Mouse (Mus musculus): ENCODE results near the gene Ccdc141. TPM values are rescaled to one million over a fixed set of nuclear protein-coding genes. Genes with fewer than 3 reads are reported as not detected.

Ccdc141 gene
- polyA plus RNA-seq, 1 experiment from 2014 or later = 14.2 TPM

- 0 out of 2 replicates have a peak, but pooled peaks have one; percentile 18 for ATAC-seq (replicated peaks; ENCODE audit: low FRiP score)
- no peaks in the 10 kb centered on the region for H3K9me3 ChIP-seq (replicated peaks)
- H3K4me3 ChIP-seq (replicated peaks) = no peak overlapping the region
- H3K4me1 ChIP-seq = no peaks in the 10 kb centered on the region
- H3K4me2 ChIP-seq = no peak overlapping the region
- no peaks in the 10 kb centered on the region for H3K36me3 ChIP-seq
- no peak overlapping the region for H3K27ac ChIP-seq
- WGBS = 64% methylated on average over 8 of the region's 8 CpGs
- H3K9ac ChIP-seq = no peak overlapping the region
- H3K27me3 ChIP-seq = no peaks in the 10 kb centered on the region
Measured at GRCm38 (mm10) chr2:77113867-77114266, 56.6 kb downstream of the Ccdc141 start.

GRCm38 (mm10) chr2:77113026-77113425 is 57.4 kb downstream of the Ccdc141 start:
- no peaks in the 10 kb centered on the region for H3K4me1 ChIP-seq
- H3K36me3 ChIP-seq = no peaks in the 10 kb centered on the region
- no peaks in the 10 kb centered on the region for H3K9me3 ChIP-seq (replicated peaks)
- WGBS = 90% methylated on average over 5 of the region's 5 CpGs
- H3K27me3 ChIP-seq = no peaks in the 10 kb centered on the region
- no peak overlapping the region for H3K4me2 ChIP-seq
- no peak overlapping the region for H3K27ac ChIP-seq
- H3K9ac ChIP-seq = no peak overlapping the region
- ATAC-seq (replicated peaks; ENCODE audit: low FRiP score) = no peak
- no peak overlapping the region for H3K4me3 ChIP-seq (replicated peaks)

DNA sequence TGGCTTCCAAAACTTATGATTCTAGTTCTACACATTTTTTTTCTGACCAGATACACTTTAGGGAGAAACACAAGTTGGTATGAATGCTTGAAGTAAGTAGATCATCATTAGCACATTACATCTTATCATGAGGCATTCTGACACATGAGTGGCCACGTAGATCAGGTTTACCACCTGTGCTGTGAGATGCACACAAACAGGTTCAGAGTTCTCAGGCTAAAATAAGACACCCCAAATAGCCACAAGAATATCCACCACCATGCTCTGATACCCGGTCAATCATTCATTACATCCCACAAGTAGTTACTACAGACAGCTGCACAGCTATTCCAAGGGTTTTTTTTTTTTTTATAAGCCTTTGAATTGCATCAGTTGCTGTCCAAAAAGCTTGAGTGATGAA is 59.3 kb downstream of the Ccdc141 start:
- H3K27me3 ChIP-seq = no peaks in the 10 kb centered on the region
- no peaks in the 10 kb centered on the region for H3K36me3 ChIP-seq
- H3K4me3 ChIP-seq (replicated peaks) = no peak overlapping the region
- no peak overlapping the region for H3K4me2 ChIP-seq
- H3K9ac ChIP-seq = no peak overlapping the region
- H3K27ac ChIP-seq = no peak overlapping the region
- 88% methylated on average over 2 of the region's 2 CpGs for WGBS
- H3K4me1 ChIP-seq = no peaks in the 10 kb centered on the region
- no peaks in the 10 kb centered on the region for H3K9me3 ChIP-seq (replicated peaks)
- no peak for ATAC-seq (replicated peaks; ENCODE audit: low FRiP score)

- Histone ChIP-seq H3K36me3 (no peaks in the 10 kb centered on the region), H3K9me3 (replicated peaks) (no peaks in the 10 kb centered on the region), H3K4me1 (no peaks in the 10 kb centered on the region), H3K4me2 (no peak overlapping the region), H3K4me3 (replicated peaks) (no peak overlapping the region), H3K27ac (no peak overlapping the region), H3K27me3 (no peaks in the 10 kb centered on the region), H3K9ac (no peak overlapping the region)
- 83% methylated on average over 4 of the region's 4 CpGs for WGBS
- no peak for ATAC-seq (replicated peaks; ENCODE audit: low FRiP score)
Measured at GRCm38 (mm10) chr2:77110365-77110764, 60.1 kb downstream of the Ccdc141 start.

DNA sequence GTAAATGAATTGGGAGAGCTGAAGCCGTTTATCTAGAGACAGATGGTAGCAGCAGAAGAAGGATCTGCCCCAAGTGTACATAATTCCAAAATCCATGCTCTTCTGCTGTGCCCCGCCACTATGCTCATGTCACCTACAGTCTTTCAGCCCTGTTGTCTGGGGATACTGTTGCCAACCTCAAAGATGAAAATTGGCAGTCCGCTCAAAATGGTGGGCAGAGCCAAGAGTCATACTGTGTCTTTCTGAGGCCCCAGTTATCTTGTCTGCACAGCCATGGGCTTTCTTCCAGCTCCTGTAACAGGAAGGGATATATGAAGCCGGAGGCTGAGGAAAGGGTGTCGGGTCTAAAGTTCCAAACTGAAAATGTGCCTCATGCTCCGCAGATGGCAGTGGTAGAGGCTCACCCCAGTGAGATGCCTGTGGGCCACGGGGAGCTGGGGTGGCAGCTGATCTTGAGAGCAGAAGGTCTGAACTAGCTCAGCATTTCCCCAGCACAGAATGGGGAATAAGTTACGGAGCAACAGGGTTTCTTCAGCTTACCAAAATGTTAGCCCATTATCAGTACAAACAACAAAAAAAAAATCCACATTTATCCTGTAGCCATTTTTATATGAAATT is 60.8 kb downstream of the Ccdc141 start:
- Histone ChIP-seq H3K4me3 (replicated peaks) (no peak overlapping the region), H3K4me1 (no peaks in the 10 kb centered on the region), H3K27me3 (no peaks in the 10 kb centered on the region), H3K27ac (no peak overlapping the region), H3K9ac (no peak overlapping the region), H3K4me2 (no peak overlapping the region), H3K9me3 (replicated peaks) (no peaks in the 10 kb centered on the region), H3K36me3 (no peaks in the 10 kb centered on the region)
- WGBS = 85% methylated on average over 8 of the region's 8 CpGs
- ATAC-seq (replicated peaks; ENCODE audit: low FRiP score) = no peak

DNA sequence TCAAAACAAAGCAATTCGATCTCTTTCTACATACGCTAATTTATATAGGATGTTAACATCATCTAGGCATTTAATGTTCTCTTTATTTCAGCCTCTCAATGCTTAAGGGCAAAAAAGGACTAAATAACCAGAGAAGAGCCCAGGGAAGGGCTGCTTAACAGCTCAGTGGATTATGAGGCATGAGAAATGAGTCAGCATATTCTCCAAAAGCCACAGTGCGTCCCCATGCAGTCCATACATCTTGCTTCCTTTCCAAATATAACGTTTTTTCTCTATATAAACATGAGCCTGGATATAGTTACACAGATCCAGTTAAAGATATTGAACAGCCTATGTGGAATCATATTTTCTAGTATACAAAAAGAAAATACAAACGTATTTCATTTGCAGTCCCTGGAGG is 61.9 kb downstream of the Ccdc141 start:
- WGBS = 79% methylated on average over 5 of the region's 5 CpGs
- H3K27me3 ChIP-seq = no peaks in the 10 kb centered on the region
- H3K4me2 ChIP-seq = no peak overlapping the region
- H3K4me1 ChIP-seq = no peaks in the 10 kb centered on the region
- H3K9me3 ChIP-seq (replicated peaks) = no peaks in the 10 kb centered on the region
- no peak overlapping the region for H3K4me3 ChIP-seq (replicated peaks)
- H3K9ac ChIP-seq = no peak overlapping the region
- no peak for ATAC-seq (replicated peaks; ENCODE audit: low FRiP score)
- no peaks in the 10 kb centered on the region for H3K36me3 ChIP-seq
- no peak overlapping the region for H3K27ac ChIP-seq

GRCm38 (mm10) chr2:77106150-77106549 is 64.3 kb downstream of the Ccdc141 start:
- no peak for ATAC-seq (replicated peaks; ENCODE audit: low FRiP score)
- Histone ChIP-seq H3K4me2 (no peak overlapping the region), H3K4me3 (replicated peaks) (no peak overlapping the region), H3K9ac (no peak overlapping the region), H3K4me1 (no peaks in the 10 kb centered on the region), H3K9me3 (replicated peaks) (no peaks in the 10 kb centered on the region), H3K27ac (no peak overlapping the region), H3K36me3 (no peaks in the 10 kb centered on the region), H3K27me3 (no peaks in the 10 kb centered on the region)
- 86% methylated on average over 3 of the region's 3 CpGs for WGBS

DNA sequence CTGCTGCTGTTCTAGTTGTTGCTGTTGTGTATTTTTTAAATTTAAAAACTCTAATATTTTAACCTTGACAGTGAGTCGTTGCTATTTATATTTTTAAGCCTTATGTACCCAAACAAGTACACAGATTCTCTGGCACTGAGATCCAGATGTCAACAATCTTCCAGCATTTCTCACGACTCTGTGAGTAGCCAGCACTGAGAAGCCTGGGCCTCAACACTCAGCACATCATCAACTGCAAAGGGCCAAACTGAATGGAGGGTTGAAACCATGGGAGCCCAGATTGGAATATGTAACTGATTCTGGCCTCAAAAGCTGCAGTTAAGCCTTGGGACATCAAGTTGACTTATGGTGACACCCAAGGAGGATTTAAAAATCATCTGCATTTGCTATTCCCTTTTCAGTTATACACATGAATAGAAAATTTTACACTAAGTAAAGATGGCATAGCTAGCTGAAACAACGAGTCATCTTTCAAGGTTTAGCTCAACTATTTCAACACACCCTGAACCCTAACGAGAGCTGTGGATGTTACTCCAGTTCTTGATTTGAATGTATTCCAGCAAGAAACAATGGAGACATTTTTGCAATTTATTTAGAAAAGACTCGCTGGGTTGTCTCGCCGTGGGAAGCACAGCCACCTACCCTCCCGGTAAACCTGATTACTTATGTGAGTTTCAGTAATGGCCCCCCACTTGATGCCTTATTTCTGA is 65.3 kb downstream of the Ccdc141 start:
- Histone ChIP-seq H3K27me3 (no peaks in the 10 kb centered on the region), H3K4me1 (no peaks in the 10 kb centered on the region), H3K4me2 (no peak overlapping the region), H3K27ac (no peak overlapping the region), H3K9me3 (replicated peaks) (no peaks in the 10 kb centered on the region), H3K9ac (no peak overlapping the region), H3K36me3 (no peaks in the 10 kb centered on the region), H3K4me3 (replicated peaks) (no peak overlapping the region)
- no peak for ATAC-seq (replicated peaks; ENCODE audit: low FRiP score)
- WGBS = 89% methylated on average over 8 of the region's 8 CpGs

GRCm38 (mm10) chr2:77102516-77102915 is 67.9 kb downstream of the Ccdc141 start:
- no peak overlapping the region for H3K9ac ChIP-seq
- 0 out of 2 replicates have a peak, but pooled peaks have one; percentile 43 for ATAC-seq (replicated peaks; ENCODE audit: low FRiP score)
- WGBS = 75% methylated on average over 5 of the region's 5 CpGs
- no peak overlapping the region for H3K27ac ChIP-seq
- no peak overlapping the region for H3K4me2 ChIP-seq
- no peaks in the 10 kb centered on the region for H3K9me3 ChIP-seq (replicated peaks)
- no peaks in the 10 kb centered on the region for H3K36me3 ChIP-seq
- no peaks in the 10 kb centered on the region for H3K27me3 ChIP-seq
- H3K4me3 ChIP-seq (replicated peaks) = no peak overlapping the region
- H3K4me1 ChIP-seq = no peaks in the 10 kb centered on the region

DNA sequence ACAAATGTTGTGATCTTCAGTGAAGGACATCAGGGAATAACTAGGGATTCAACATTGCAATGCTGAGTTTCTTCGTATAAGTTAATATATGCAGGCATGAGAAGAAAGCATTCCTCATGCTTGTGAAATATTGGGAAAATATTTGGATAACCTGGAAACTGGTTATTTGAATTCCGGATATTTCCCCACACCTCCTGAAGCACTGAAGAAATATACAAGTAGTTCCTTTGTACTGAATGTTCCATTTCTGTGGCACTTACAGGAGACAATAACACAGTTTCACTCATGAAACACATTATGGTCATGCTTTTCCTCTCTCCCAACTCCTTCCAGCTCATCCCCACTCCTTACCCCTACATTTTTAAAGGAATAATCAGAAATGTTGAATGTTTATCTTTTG is 70.6 kb downstream of the Ccdc141 start:
- Histone ChIP-seq H3K4me3 (replicated peaks) (no peak overlapping the region), H3K9me3 (replicated peaks) (no peaks in the 10 kb centered on the region), H3K36me3 (no peaks in the 10 kb centered on the region), H3K27ac (no peak overlapping the region), H3K9ac (no peak overlapping the region), H3K4me1 (no peaks in the 10 kb centered on the region), H3K4me2 (no peak overlapping the region), H3K27me3 (no peaks in the 10 kb centered on the region)
- ATAC-seq (replicated peaks; ENCODE audit: low FRiP score) = no peak
- WGBS = 80% methylated on average over 2 of the region's 2 CpGs

GRCm38 (mm10) chr2:77098769-77099168 is 71.7 kb downstream of the Ccdc141 start:
- no peaks in the 10 kb centered on the region for H3K27me3 ChIP-seq
- H3K9ac ChIP-seq = no peak overlapping the region
- H3K4me2 ChIP-seq = no peak overlapping the region
- no peak overlapping the region for H3K4me3 ChIP-seq (replicated peaks)
- 81% methylated on average over 3 of the region's 3 CpGs for WGBS
- no peak for ATAC-seq (replicated peaks; ENCODE audit: low FRiP score)
- H3K27ac ChIP-seq = peak overlapping the region; percentile 51; the same call in 1 of the 2 replicates
- no peaks in the 10 kb centered on the region for H3K4me1 ChIP-seq
- no peaks in the 10 kb centered on the region for H3K9me3 ChIP-seq (replicated peaks)
- H3K36me3 ChIP-seq = no peaks in the 10 kb centered on the region

DNA sequence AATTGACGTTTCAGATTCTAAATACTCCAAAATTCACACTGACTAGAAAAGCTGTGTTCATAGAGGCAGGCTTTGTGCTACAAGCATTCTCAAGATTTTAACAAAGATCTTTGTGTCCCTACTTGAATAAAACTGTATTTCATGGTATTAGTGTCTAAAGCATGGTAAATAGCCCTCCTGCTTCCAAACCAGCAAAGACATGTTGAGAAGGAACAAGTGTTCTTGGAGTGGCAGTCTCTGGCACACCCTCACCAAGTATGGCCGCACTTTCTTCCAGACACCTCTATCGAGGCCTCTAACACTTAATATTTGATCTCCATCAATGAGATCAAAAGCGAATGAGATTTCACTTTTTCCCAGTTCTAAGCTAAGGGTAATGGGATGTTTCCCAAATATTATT is 78.7 kb downstream of the Ccdc141 start:
- no peaks in the 10 kb centered on the region for H3K4me1 ChIP-seq
- no peak overlapping the region for H3K9ac ChIP-seq
- no peaks in the 10 kb centered on the region for H3K27me3 ChIP-seq
- no peaks in the 10 kb centered on the region for H3K36me3 ChIP-seq
- H3K4me3 ChIP-seq (replicated peaks) = no peak overlapping the region
- WGBS = 91% methylated on average over 4 of the region's 4 CpGs
- no peak overlapping the region for H3K4me2 ChIP-seq
- no peaks in the 10 kb centered on the region for H3K9me3 ChIP-seq (replicated peaks)
- H3K27ac ChIP-seq = no peak overlapping the region
- no peak for ATAC-seq (replicated peaks; ENCODE audit: low FRiP score)

DNA sequence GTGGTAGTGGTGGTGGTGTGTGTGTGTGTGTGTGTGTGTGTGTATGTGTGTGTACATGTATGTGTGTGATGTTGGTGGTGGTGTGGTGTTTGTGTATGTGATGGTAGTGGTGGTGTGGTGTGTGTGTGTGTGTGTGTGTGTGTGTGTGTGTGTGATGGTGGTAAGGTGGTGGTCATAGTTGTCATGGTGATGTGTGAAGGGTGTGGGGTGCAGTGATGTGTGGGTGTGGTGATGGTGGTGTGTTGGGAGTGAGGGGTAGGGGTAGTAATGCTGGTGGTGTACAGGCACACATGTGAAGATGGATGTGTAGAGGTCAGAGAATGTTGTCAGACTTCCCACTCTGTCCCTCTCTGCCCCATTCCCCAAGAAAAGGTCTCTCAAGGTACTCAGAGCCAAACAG is 85.1 kb downstream of the Ccdc141 start:
- Histone ChIP-seq H3K4me3 (replicated peaks) (no peak overlapping the region), H3K36me3 (no peaks in the 10 kb centered on the region), H3K9me3 (replicated peaks) (no peaks in the 10 kb centered on the region), H3K9ac (no peak overlapping the region), H3K27ac (no peak overlapping the region), H3K4me1 (no peaks in the 10 kb centered on the region), H3K27me3 (no peaks in the 10 kb centered on the region), H3K4me2 (no peak overlapping the region)
- no peak for ATAC-seq (replicated peaks; ENCODE audit: low FRiP score)

Measured in kidney, embryonic 15.5 days (tissue).